Mouse (Mus musculus) heart, adult 2 months (tissue): ENCODE data around the gene Insr. TPM values are rescaled to one million over a fixed set of nuclear protein-coding genes. Genes with fewer than 3 reads are reported as not detected.
A peak's percentile ranks its signal among the peaks of the same experiment; 100 is the strongest.

ENCODE experiments used
- DNase-seq, 2 experiments: peaks; one replicate each; pipeline ENCODE4 v3.0.0; 2021
- H3K27ac ChIP-seq: fragments of 200-600 bp; 2 replicates; pipeline ENCODE4 v1.8.1; 2022
- H3K27me3 ChIP-seq: fragments of 200-500 bp; 2 replicates; pipeline ENCODE4 v1.6.1; 2012; ENCODE audit warnings: mild to moderate bottlenecking, low read length, inconsistent platforms, mixed read lengths; ENCODE audit not compliant: control insufficient read depth, insufficient read depth
- H3K36me3 ChIP-seq: fragments of 200-500 bp; 2 replicates; pipeline ENCODE4 v1.6.1; 2012; ENCODE audit warnings: low read length, inconsistent platforms; ENCODE audit not compliant: control insufficient read depth, insufficient read depth
- H3K4me1 ChIP-seq: fragments of 200-500 bp; 2 replicates; pipeline ENCODE4 v1.6.1; 2011; ENCODE audit warnings: low read length; ENCODE audit not compliant: control insufficient read depth, insufficient read depth
- H3K4me3 ChIP-seq: fragments of 200-600 bp; 2 replicates; pipeline ENCODE4 v1.8.1; 2022
- H3K79me2 ChIP-seq: fragments of 200-500 bp; replicated peaks from 2 replicates; pipeline ENCODE4 v1.6.1; 2012; ENCODE audit warnings: mild to moderate bottlenecking, inconsistent platforms, low read length, moderate library complexity, mixed read lengths; ENCODE audit not compliant: control insufficient read depth, insufficient read depth
- H3K9ac ChIP-seq: fragments of 200-500 bp; 2 replicates; pipeline ENCODE4 v1.6.1; 2012; ENCODE audit warnings: low read depth, mild to moderate bottlenecking, control low read depth, inconsistent platforms, low read length, mixed read lengths
- CTCF ChIP-seq: fragments of 200-600 bp; IDR thresholded peaks from 2 replicates; pipeline ENCODE4 v1.8.1; 2022; ENCODE audit warnings: antibody characterized with exemption, mild to moderate bottlenecking, moderate library complexity
- EP300 ChIP-seq: fragments of 200-500 bp; IDR thresholded peaks from 2 replicates; pipeline ENCODE4 v1.6.1; 2011; ENCODE audit warnings: low read depth, low read length, control low read depth; ENCODE audit not compliant: insufficient read depth
- POLR2A ChIP-seq: fragments of 200-500 bp; IDR thresholded peaks from 2 replicates; pipeline ENCODE4 v1.6.1; 2011; ENCODE audit warnings: mild to moderate bottlenecking, low read depth, low read length, control low read depth; ENCODE audit not compliant: insufficient read depth
- WGBS: fragments of 180-500 bp; shearing (Covaris S2); methylation state at CpG from one replicate; pipeline ENCODE4 v1.1.7; 2018; 5-methylcytosine and 5-hydroxymethylcytosine counted together
- intact Hi-C: fragments of 180-260 bp; cut with DNase I; formaldehyde crosslinking; loops from one replicate; pipeline ENCODE4 v1.15.1; 2025
- polyA plus RNA-seq: library from polyadenylated mRNA; depleted of rRNA; stranded (reverse); fragments of >200 nt; gene quantifications from 2 replicates; pipeline ENCODE4 v1.2.3, GENCODE M21; 2012
- total RNA-seq, 2 experiments: library from RNA; stranded (reverse); gene quantifications; 2 replicates each; pipeline ENCODE4 v1.2.3; 2021

The Insr gene
- total and polyA plus RNA-seq, 3 experiments, result 24.6 to 145 (median 112) TPM

DNA sequence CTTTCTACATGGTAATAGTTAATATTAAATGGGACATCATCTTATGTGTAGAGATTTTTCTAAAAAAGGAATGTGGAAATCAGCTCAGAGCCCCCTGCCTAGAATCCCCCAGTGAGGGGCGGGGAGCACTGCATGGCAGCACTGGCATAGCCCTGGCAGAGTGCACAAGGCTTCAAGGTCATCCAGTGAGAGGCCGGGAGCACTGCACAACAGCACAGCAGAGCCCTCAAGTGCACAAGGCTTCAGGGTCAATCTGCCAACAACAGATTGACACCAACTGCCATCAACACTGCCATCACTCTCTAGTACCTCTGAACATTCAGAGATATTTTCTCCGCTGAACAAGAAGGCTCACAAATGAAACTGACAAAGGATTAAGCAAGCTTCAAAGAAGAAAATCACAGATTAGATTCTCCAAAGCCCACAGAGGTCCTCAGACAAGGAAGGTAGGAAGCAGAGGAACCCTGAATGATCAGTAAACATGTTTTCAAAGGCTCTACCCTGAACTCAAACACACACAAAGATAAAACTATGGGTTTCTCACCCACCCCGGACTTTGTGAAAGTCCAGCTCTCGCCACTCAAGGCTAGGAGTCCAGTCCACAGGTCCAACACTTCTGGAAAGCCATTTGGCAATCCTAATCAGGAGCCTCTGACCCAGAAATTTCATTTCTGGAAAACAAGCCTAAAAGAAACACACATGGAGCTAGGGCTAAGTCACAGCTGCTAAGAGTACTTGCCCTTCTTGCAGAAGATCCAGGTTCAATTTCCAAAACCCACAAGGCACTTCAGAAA lies 23.1 kb downstream of the Insr start:
- TF ChIP-seq CTCF, result no peak
- TF ChIP-seq EP300, result no peak
- TF ChIP-seq POLR2A, result no peak
- Histone ChIP-seq H3K27me3 (no peaks in the 10 kb centered on the region), H3K27ac (peak overlapping the region; percentile 56), H3K4me1 (peaks cover 14% of the 10 kb centered on the region), H3K36me3 (peaks cover 38% of the 10 kb centered on the region), H3K9ac (no peak overlapping the region), H3K4me3 (no peak overlapping the region), H3K79me2 (peaks cover 3% of the 10 kb centered on the region)
- DNase-seq, result no peak
- 62% methylated on average over 5 of the region's 5 CpGs for WGBS
- intact Hi-C loops, result no loop called here

DNA sequence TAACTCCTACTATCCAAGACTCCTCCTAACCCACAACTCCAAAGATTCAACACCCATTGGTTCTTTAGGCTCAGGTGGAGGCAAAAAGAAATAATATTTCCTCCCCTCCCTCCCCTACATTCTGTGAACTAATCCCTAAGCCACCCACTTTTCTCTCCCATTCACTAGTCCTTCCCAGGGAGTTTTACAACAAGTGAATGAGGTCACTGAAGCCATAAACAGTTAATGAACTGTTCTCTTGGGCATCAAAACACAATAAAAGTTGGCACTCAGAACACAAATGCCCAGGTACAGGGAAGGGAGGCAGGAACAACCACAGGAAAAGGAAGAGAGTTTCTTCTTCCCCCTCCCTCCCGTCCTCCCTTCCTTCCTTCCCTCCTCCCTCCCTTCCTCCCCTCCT lies 24.1 kb downstream of the Insr start:
- peaks cover 7% of the 10 kb centered on the region for H3K4me1 ChIP-seq
- intact Hi-C loops, result no loop called here
- peaks cover 3% of the 10 kb centered on the region for H3K79me2 ChIP-seq
- DNase-seq, result no peak
- H3K9ac ChIP-seq, result no peak overlapping the region
- no peak overlapping the region for H3K4me3 ChIP-seq
- 36% methylated on average over 1 of the region's 1 CpGs for WGBS
- peaks cover 38% of the 10 kb centered on the region for H3K36me3 ChIP-seq
- TF ChIP-seq POLR2A (no peak), CTCF (no peak), EP300 (no peak)
- no peak overlapping the region for H3K27ac ChIP-seq
- H3K27me3 ChIP-seq, result no peaks in the 10 kb centered on the region

DNA sequence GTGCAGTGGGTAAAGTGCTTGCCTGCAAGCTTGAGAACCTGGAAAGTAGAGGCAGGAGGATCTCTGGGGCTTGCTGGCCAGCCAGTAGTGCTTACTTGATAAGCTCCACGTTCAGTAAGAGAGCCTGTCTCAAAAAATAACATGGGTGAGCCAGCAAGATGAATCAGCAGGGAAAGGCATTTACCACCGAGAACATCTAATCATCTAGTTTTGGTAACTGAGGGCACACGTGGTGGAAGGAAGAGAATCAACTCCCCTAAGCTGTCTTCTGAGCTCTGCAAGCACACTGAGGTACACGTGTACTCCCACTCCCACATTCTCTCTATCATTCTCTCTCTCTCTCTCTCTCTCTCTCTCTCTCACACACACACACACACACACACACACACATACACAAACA lies 26.2 kb downstream of the Insr start:
- peaks cover 8% of the 10 kb centered on the region for H3K4me1 ChIP-seq
- peaks cover 2% of the 10 kb centered on the region for H3K79me2 ChIP-seq
- intact Hi-C loops, result no loop called here
- DNase-seq, result no peak
- no peaks in the 10 kb centered on the region for H3K27me3 ChIP-seq
- TF ChIP-seq EP300, result no peak
- H3K9ac ChIP-seq, result no peak overlapping the region
- peaks cover 41% of the 10 kb centered on the region for H3K36me3 ChIP-seq
- H3K4me3 ChIP-seq, result no peak overlapping the region
- peak overlapping the region; percentile 4; the same call in 1 of the 2 replicates for H3K27ac ChIP-seq
- 33% methylated on average over 4 of the region's 4 CpGs for WGBS

DNA sequence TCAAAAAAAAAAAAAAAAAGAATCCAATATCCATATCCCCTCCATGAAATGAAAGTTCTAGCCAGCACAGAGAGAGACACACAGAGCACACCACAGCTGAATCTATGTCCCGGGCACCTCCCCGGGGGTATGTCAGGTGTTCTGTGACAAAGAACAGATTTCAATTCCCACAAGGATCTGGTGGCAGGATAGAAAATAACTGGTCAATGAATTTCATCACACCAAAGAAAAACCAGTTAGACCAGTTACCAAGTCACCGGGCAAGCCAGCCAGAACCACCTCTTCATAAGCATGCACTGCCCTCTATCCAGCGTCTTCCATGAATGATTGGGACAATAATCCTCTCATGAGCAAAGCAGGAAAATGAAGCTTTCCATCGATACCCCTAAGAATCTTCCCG lies 26.8 kb downstream of the Insr start:
- intact Hi-C loops, result no loop called here
- no peak overlapping the region for H3K9ac ChIP-seq
- TF ChIP-seq POLR2A (no peak), EP300 (no peak)
- no peak for DNase-seq
- H3K4me1 ChIP-seq, result peaks cover 8% of the 10 kb centered on the region
- H3K4me3 ChIP-seq, result no peak overlapping the region
- peaks cover 2% of the 10 kb centered on the region for H3K79me2 ChIP-seq
- H3K27me3 ChIP-seq, result no peaks in the 10 kb centered on the region
- H3K27ac ChIP-seq, result no peak overlapping the region; the same call in 1 of the 2 replicates
- WGBS, result 88% methylated on average over 6 of the region's 6 CpGs
- H3K36me3 ChIP-seq, result peaks cover 36% of the 10 kb centered on the region

DNA sequence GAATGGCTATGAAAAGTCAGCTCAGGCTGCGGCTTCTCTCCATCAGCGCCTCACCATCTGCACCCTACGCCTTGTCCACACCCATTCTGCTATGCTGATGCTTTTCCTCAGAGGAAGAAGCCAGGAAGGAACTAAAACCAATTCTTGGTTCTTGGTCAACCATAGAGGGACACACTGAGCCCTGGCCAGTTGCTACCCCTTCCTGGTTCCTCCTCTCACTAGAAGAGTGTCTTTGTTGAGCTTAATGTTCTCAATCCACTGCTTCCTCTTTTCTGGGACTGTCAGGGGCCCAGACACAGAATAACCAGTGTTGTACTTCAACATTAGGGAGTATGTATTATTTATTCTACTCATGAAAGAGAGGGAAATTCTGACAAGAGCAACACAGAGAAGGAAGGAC lies 28.3 kb downstream of the Insr start:
- H3K79me2 ChIP-seq, result peaks cover under 1% of the 10 kb centered on the region
- peaks cover 8% of the 10 kb centered on the region for H3K4me1 ChIP-seq
- TF ChIP-seq CTCF, result no peak
- no peak for TF ChIP-seq EP300
- TF ChIP-seq POLR2A, result no peak
- no peak overlapping the region for H3K9ac ChIP-seq
- DNase-seq, result peak in 1 of 2 experiments; percentile 39
- H3K27ac ChIP-seq, result no peak overlapping the region; the same call in 1 of the 2 replicates
- intact Hi-C loops, result no loop called here
- H3K27me3 ChIP-seq, result no peaks in the 10 kb centered on the region
- H3K4me3 ChIP-seq, result no peak overlapping the region
- 83% methylated on average over 3 of the region's 3 CpGs for WGBS
- peaks cover 33% of the 10 kb centered on the region for H3K36me3 ChIP-seq

DNA sequence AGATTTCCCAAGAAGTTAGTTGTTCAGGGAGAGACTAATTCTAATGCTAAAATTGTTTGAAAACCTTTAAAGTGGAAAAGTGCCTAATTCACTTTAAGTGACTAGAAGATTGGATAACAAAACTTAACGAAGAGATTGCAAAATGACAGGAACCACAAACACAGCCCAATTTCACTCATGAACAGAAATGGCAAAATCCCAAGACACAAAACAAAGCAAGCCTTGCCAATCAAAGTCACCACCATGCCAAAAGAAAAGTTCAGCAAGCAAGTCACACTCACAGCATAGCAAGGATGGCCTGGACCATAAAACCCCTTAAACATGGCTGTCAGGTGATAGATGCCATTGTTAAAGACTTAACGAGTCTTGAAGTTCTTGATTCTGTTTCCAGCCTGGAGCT lies 29.5 kb downstream of the Insr start:
- intact Hi-C loops, result no loop called here
- no peaks in the 10 kb centered on the region for H3K27me3 ChIP-seq
- no peak overlapping the region for H3K27ac ChIP-seq
- TF ChIP-seq POLR2A, result no peak
- TF ChIP-seq EP300, result no peak
- no peak for TF ChIP-seq CTCF
- DNase-seq, result no peak
- no peak overlapping the region for H3K4me3 ChIP-seq
- WGBS, result 41% methylated on average over 2 of the region's 2 CpGs
- H3K36me3 ChIP-seq, result peaks cover 30% of the 10 kb centered on the region
- no peaks in the 10 kb centered on the region; the same call in none of the 2 replicates for H3K79me2 ChIP-seq
- no peak overlapping the region for H3K9ac ChIP-seq
- peaks cover 6% of the 10 kb centered on the region for H3K4me1 ChIP-seq
